11 mouse cellular contexts compared by ENCODE assay signal in genomic region chr13:37459957-37460930, GRCm38 (mm10).
DNase-seq lines count a peak whose midpoint lies in the region; ATAC-seq and TF ChIP-seq lines count a peak whose summit lies in the region.
"Had no signal": no experiment of that assay in that cellular context is flagged by ENCODE, and none has a peak within 500 bp of the region (broad histone marks: within the 10 kb centered on the region; RNA-seq: fewer than 3 reads in every experiment).

No protein-coding gene starts in this region.

- H3K27ac ChIP-seq in heart, embryonic 11.5 days (ENCODE audit: low read depth, low read length), result no peak overlapping the region
- H3K27ac ChIP-seq in thymus, adult 2 months (ENCODE audit: control insufficient read depth, insufficient read depth, low read length), result no peak overlapping the region
- no peak overlapping the region for H3K27ac ChIP-seq in midbrain, embryonic 13.5 days

- no peaks in the 10 kb centered on the region for H3K36me3 ChIP-seq in heart, embryonic 11.5 days (ENCODE audit: control insufficient read depth, insufficient read depth, low read length)
- H3K36me3 ChIP-seq in thymus, adult 2 months (ENCODE audit: control insufficient read depth, insufficient read depth, low read length), result no peaks in the 10 kb centered on the region
- H3K36me3 ChIP-seq in midbrain, embryonic 13.5 days, result no peaks in the 10 kb centered on the region

- H3K9me3 ChIP-seq in heart, embryonic 11.5 days (replicated peaks; ENCODE audit: control insufficient read depth, low read length), result no peaks in the 10 kb centered on the region
- no peaks in the 10 kb centered on the region for H3K9me3 ChIP-seq in midbrain, embryonic 13.5 days

- no peak overlapping the region for H3K4me3 ChIP-seq in heart, embryonic 11.5 days (ENCODE audit: low read depth, low read length)
- no peak overlapping the region for H3K4me3 ChIP-seq in thymus, adult 2 months (ENCODE audit: control insufficient read depth, insufficient read depth, low read length)
- H3K4me3 ChIP-seq in midbrain, embryonic 13.5 days (replicated peaks), result no peak overlapping the region
- H3K4me3 ChIP-seq: megakaryocyte, embryonic 14.5 days had no signal

- H3K9ac ChIP-seq in heart, embryonic 11.5 days (ENCODE audit: low read depth, low read length), result no peak overlapping the region
- H3K9ac ChIP-seq in midbrain, embryonic 13.5 days (replicated peaks), result no peak overlapping the region

- H3K27me3 ChIP-seq in heart, embryonic 11.5 days (ENCODE audit: control insufficient read depth, insufficient read depth, low read length), result no peaks in the 10 kb centered on the region
- no peaks in the 10 kb centered on the region for H3K27me3 ChIP-seq in thymus, adult 2 months (ENCODE audit: control insufficient read depth, insufficient read depth, low read length)
- H3K27me3 ChIP-seq in midbrain, embryonic 13.5 days, result peaks cover 2% of the 10 kb centered on the region
- H3K27me3 ChIP-seq: CH12.LX; megakaryocyte, embryonic 14.5 days had no signal

- H3K4me1 ChIP-seq in heart, embryonic 11.5 days (ENCODE audit: control insufficient read depth, insufficient read depth, low read length), result peaks cover 20% of the 10 kb centered on the region
- H3K4me1 ChIP-seq in thymus, adult 2 months (replicated peaks; ENCODE audit: control insufficient read depth, insufficient read depth, low read length), result peaks cover 3% of the 10 kb centered on the region; the same call in 1 of the 2 replicates
- H3K4me1 ChIP-seq in midbrain, embryonic 13.5 days (replicated peaks), result peaks cover 7% of the 10 kb centered on the region

- TF ChIP-seq POLR2A in thymus, adult 2 months (IDR thresholded peaks at IDR 0.05; ENCODE audit: control insufficient read depth, extremely low read depth, insufficient read depth, low read length, poor library complexity), result no peak

- no peak for TF ChIP-seq CTCF in thymus, adult 2 months (IDR thresholded peaks at IDR 0.05; ENCODE audit: borderline replicate concordance, control insufficient read depth, extremely low read depth, insufficient read depth, low read length, poor library complexity)

- no peak overlapping the region for H3K4me2 ChIP-seq in heart, embryonic 11.5 days
- H3K4me2 ChIP-seq in midbrain, embryonic 13.5 days (replicated peaks), result no peak overlapping the region

- intact Hi-C loops in gastrocnemius, postnatal 36 days (cut with DNase I), result loop anchor here (5.0 kb wide), 1 partner anchor 577 kb away; the partner anchor contains the start of genes Cage1 and Riok1

- ATAC-seq in heart, embryonic 11.5 days (replicated peaks; ENCODE audit: insufficient number of reproducible peaks, low FRiP score, low TSS enrichment), result no peak
- no peak for ATAC-seq in midbrain, embryonic 13.5 days
- no peak for ATAC-seq in megakaryocyte progenitor cell, adult 5-6 weeks (replicated peaks; ENCODE audit: poor library complexity)

- peak; percentile 97 for DNase-seq in heart, adult 11 months
- peak; percentile 79 to 81 for DNase-seq in gastrocnemius, postnatal 36 days
- peak; percentile 94 for DNase-seq in kidney, adult 9 months
- peak; percentile 82 for DNase-seq in lung, postnatal 25 days (ENCODE audit: low spot score)
- DNase-seq in thymus, adult 2 months, result no peak
- DNase-seq: thymus, adult 18-20 months had no signal

- WGBS in heart, embryonic 11.5 days (ENCODE audit: insufficient replicate concordance), result 72% methylated on average over 28 of the region's 28 CpGs
- WGBS in thymus, adult 2 months, result 93% methylated on average over 28 of the region's 28 CpGs
- WGBS in midbrain, embryonic 13.5 days, result 79% methylated on average over 28 of the region's 28 CpGs
